Mouse (Mus musculus): ENCODE results near the gene Dscam.

GRCm38 (mm10) chr16:96668478-96668877, 502.1 kb downstream of the Dscam start:
- no peak for TF ChIP-seq POLR2A (IDR thresholded peaks at IDR 0.05; ENCODE audit: borderline replicate concordance, extremely low read depth, insufficient read depth, insufficient read length, poor library complexity, severe bottlenecking)
- TF ChIP-seq CTCF (IDR thresholded peaks at IDR 0.05; ENCODE audit: borderline replicate concordance, extremely low read depth, insufficient read depth, insufficient read length), result no peak
